Mouse (Mus musculus): ENCODE data around the gene Lgals2. TPM values are rescaled to one million over a fixed set of nuclear protein-coding genes. Genes with fewer than 3 reads are reported as not detected.

The Lgals2 gene
- not detected in 4 replicates for total RNA-seq (2023; ENCODE audit: inconsistent age)

DNA sequence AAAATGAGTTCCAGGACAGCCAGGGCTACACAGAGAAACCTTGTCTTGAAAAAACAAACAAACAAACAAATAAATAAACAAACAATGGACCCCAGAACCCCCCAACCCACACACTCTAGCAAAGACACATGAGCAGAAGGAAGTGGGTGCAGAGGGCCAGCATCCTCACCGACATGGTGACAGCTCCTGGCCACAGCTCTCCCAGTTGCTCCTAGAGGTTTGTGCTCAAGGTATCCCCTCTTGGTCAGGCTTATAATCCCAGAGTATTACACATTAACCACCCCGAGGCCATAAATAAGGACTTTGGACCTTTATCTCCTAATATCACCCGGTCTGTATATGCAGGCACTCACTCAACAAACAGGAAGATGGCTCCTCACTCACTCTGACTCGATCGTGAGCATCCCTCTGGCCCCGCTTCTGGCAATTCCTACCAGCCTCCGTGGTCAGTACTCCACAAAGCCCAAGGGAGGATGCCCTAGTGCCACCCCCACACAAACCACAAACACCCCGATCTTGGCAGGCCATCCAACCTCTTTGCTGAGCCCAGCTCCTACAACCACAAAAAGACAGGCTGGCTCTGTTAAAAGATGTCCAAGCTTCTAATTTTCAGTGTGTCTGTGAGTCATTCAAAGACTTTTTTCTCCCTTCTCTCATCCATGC lies at the start of gene Lgals2:
Lgals2 (minus strand) TSS at position 227 of the 663 bp plus-strand sequence.

DNA sequence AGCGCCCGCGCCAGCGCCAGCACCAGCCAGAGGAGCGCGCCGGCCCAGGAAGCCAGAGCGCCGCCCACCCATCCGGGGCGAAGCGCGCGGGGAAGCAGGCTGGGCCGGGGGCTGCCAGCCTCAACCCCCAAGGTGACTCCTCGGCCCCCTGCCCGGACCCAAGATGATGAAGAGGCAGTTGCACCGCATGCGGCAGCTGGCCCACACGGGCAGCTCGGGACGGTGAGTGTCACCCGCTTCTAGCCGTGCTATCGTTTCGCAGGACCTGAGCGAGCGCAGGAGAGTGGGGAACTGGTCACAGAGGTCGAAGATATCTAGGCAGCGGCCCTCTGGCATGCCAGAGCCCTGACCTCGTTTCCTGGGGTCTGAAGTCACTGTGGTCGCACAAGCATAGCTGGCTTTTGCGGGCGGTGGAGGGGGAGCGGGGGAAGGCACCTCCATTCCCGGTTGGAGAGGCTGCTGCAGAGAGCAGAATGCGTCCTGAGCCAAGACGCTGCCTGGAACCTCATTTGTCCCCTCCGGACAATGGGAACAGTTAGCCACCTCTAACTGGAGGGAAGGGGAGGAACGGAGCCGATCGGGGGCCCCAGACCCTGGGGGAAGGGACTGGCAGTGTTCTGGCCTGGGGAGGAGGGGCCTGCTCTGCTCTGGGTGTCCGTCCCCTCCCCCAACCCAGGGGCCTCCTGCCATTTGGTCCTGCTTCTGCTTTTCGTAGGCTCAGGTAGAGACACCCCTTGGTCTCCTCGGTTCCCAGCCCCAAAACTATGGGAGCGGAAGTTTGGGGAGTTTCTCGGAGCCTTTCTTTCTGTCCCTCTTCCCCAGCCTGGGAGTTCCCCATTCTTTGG lies 44.6 kb upstream of the Lgals2 start, which contains the start of gene Sh3bp1:
Sh3bp1 (plus strand) TSS at position 29 of the 845 bp plus-strand sequence.

DNA sequence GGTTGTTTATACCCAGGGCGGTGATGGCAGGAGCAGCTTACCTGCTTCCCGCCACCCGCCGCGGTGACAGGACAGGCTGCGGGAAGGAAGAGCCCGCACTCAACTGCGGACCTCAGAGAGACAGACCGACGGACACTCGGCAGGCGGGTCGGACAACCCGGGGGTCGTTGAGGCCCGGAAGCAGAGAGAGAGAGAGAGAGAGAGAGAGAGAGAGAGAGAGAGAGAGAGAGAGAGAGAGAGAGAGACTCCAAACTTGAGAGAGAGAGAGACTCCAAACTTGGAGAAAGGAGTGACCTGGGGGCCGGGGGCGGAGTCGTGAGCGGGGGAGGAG lies 44.0 kb upstream of the Lgals2 start, which contains the start of gene Gm49510:
Gm49510 (plus strand) TSS at position 259 of the 331 bp plus-strand sequence.

DNA sequence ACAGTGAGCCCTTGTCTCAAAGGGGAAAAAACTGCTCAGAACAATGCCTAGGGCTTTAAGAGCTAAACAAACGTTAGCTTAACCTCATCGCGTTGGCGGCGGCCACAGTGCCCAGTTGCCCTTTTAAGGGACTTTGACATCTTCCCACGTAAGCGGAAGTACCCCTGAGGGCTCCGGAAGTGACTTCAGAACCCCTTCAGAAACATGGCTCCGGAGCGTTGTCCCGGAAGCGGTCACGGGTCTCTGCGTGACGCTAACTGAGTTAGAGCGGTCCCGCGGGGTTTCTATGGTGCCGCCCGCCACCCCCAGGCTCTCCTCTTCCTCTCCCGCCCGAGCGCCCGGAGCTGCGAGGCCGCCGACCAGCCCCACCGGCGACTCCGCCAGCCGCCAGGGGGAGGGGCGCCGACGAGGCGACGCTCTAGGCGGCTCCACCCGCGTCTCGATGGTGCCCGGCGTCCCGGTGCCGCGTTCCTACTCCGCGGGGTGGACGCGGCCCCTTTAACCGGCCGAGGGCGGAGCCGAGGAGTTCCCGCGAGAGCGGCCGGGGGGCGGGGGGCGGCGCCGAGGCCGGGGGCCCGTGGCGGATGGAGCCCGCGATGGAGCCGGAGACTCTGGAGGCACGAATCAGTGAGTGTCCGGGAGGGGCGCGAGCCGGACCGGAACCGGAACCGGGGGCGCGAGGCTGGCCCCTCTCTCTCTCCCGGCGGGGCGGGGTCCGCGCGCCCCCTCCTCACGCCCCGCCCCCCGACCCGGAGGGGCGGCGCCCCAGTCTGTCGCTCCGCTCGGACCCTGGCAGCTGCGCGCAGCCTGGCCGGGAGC lies 21.9 kb upstream of the Lgals2 start, which contains the start of gene Gga1:
Gga1 (plus strand) TSS at position 200 of the 819 bp plus-strand sequence.

DNA sequence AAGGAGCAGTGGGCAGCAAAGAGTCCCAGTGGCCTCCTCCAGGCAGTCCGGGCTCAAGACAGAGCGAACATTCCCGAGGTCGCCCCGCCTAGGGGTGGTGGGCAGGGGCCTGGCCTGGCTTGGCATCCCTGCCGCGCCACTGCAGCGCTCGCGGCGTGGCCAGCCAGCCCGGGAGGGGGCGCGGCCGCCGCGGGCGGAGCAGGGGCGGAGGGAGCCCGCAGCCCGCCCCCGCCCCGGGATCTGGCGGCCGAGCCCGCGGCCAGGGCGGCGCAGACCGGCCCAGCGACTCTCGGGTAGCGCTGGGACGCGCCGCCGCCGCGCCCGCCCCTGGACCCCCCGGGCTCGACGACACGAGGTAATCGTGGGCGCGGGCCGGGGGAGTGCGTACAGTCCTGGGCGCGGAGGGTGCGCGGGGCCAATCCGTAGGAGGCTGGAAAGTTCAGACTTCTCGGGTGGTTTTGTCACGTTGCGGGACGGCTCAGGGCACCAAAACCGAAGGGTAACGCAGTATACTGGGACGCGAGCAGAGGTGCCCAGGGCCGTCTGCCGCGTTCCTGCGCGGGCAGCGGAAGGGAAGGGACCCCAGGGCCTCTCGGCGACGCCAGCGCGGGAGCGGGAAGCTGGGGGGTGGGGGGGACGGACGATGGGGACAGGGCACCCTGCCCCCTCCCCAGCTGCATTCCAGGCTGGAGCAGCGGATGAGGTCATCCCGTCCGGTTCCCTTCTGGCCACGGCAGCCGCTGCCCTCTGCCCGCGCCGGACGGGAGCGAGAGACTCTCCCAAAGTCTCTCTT lies 12.8 kb downstream of the Lgals2 start, which contains the start of gene Cdc42ep1:
Cdc42ep1 (plus strand) TSS at position 254 of the 793 bp plus-strand sequence.

DNA sequence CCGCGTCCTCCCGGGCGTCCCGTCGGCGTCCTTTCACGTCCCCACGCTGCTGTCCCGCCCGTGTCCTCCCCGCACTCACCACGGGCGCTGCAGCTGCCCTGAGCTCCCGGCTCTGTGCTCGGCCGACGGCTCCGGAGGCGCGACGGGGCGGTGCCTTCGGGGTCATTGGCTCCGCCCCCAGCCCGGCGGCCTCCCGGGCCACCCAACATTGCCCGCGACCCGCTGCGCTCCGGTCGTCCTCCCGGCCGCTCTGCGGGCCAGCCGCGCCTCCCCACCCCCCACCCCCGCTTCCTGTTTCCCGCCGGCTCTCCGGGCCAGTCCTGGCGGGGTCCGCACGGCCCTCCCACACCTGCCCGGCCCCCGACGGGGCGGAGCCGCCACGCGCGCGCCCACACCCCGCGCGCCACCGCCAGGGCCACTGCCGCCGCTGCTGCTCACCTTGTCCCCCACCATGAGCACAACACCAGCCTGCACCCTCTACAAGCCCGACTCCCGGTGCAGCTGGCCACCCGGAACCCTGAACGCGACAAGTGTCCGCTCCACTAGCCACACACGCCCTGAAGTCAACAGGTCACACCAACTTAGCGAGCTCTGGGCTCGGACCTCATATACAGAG lies 52.4 kb downstream of the Lgals2 start, which contains the start of gene Card10:
Card10 (minus strand) TSS at position 267 of the 616 bp plus-strand sequence.

Other genes starting within 250 kb of the Lgals2 start
- gene Elfn2, start 136.8 kb downstream of the Lgals2 start, total RNA-seq (2023; ENCODE audit: inconsistent age): 0.27 TPM in 1 of 4 replicates, not detected in the others
- gene Mfng, start 82.1 kb downstream of the Lgals2 start, total RNA-seq (2023; ENCODE audit: inconsistent age): 68.2 to 81.4 TPM (median 78.0 TPM) in 4 replicates
- 0.10 to 0.72 TPM (median 0.27 TPM) in 4 replicates for gene Card10, start 52.5 kb downstream of the Lgals2 start, total RNA-seq (2023; ENCODE audit: inconsistent age)
- not detected in 4 replicates for gene Cdc42ep1, start 12.9 kb downstream of the Lgals2 start, total RNA-seq (2023; ENCODE audit: inconsistent age)
- 69.9 to 78.8 TPM (median 71.3 TPM) in 4 replicates for gene Gga1, start 21.7 kb upstream of the Lgals2 start, total RNA-seq (2023; ENCODE audit: inconsistent age)
- gene Gm49510, start 44.1 kb upstream of the Lgals2 start, total RNA-seq (2023; ENCODE audit: inconsistent age): 1.1 TPM in 1 of 4 replicates, not detected in the others
- 56.8 to 72.2 TPM (median 66.0 TPM) in 4 replicates for gene Sh3bp1, start 44.2 kb upstream of the Lgals2 start, total RNA-seq (2023; ENCODE audit: inconsistent age)
- 6.8 to 9.7 TPM (median 8.1 TPM) in 4 replicates for gene Pdxp, start 58.4 kb upstream of the Lgals2 start, total RNA-seq (2023; ENCODE audit: inconsistent age)
- gene Lgals1, start 71.2 kb upstream of the Lgals2 start, total RNA-seq (2023; ENCODE audit: inconsistent age): 7.4 to 12.6 TPM (median 9.3 TPM) in 4 replicates
- gene Nol12, start 79.4 kb upstream of the Lgals2 start, total RNA-seq (2023; ENCODE audit: inconsistent age): 40.6 to 43.4 TPM (median 42.8 TPM) in 4 replicates
- gene Triobp, start 92.2 kb upstream of the Lgals2 start, total RNA-seq (2023; ENCODE audit: inconsistent age): 42.1 to 60.9 TPM (median 51.6 TPM) in 4 replicates
- 3.1 to 4.6 TPM (median 4.0 TPM) in 4 replicates for gene H1f0, start 172.9 kb upstream of the Lgals2 start, total RNA-seq (2023; ENCODE audit: inconsistent age)
- not detected in 4 replicates for gene Galr3, start 186.4 kb upstream of the Lgals2 start, total RNA-seq (2023; ENCODE audit: inconsistent age)
- 35.0 to 38.0 TPM (median 36.9 TPM) in 4 replicates for gene Ankrd54, start 207.4 kb upstream of the Lgals2 start, total RNA-seq (2023; ENCODE audit: inconsistent age)
- gene Eif3l, start 219.7 kb upstream of the Lgals2 start, total RNA-seq (2023; ENCODE audit: inconsistent age): 103 to 114 TPM (median 111 TPM) in 4 replicates